Mouse (Mus musculus): Measurements from ENCODE around the gene Epha5.

DNA sequence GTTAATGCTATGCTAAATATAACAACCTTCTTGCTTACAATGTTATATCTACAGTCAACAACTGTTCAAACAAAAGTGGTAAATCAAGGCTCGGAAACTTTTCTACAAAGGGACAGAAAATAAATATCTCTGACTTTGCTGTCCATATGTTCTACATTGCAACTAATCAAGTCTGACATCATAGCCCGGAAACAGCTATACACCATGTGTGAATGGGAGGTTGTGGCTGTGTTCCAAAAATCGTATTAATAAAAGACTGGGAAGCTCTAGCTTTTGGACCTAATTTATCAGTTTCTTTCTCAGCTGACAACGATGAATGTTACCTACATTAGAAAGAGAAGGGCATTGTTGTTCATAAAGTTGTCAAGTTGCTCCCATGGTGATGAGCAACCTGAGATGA, 37.5 kb upstream of the Epha5 start:
- no peak for TF ChIP-seq CTCF (conservative IDR thresholded peaks at IDR 0.05; ENCODE audit: low read length)
- no peak for TF ChIP-seq NANOG (IDR thresholded peaks at IDR 0.05; ENCODE audit: borderline replicate concordance, low read length)
- TF ChIP-seq POU5F1 (IDR thresholded peaks at IDR 0.05; ENCODE audit: borderline replicate concordance, low read length), result no peak
